Mouse (Mus musculus) olfactory bulb, adult 2 months (tissue): ENCODE data around the gene App. TPM values are rescaled to one million over a fixed set of nuclear protein-coding genes. Genes with fewer than 3 reads are reported as not detected.
A peak's percentile ranks its signal among the peaks of the same experiment; 100 is the strongest.

Source experiments
- H3K27ac ChIP-seq: fragments of 200-500 bp; 2 replicates; pipeline ENCODE4 v1.5.1; 2012; ENCODE audit warnings: low read depth, low read length; ENCODE audit not compliant: insufficient read depth
- H3K4me1 ChIP-seq: fragments of 200-500 bp; 2 replicates; pipeline ENCODE4 v1.6.1; 2012; ENCODE audit warnings: low read length; ENCODE audit not compliant: control insufficient read depth, insufficient read depth
- H3K4me3 ChIP-seq: fragments of 200-500 bp; 2 replicates; pipeline ENCODE4 v1.5.1; 2012; ENCODE audit warnings: mild to moderate bottlenecking, low read depth, low read length, moderate library complexity; ENCODE audit not compliant: insufficient read depth
- CTCF ChIP-seq: fragments of 200-500 bp; IDR thresholded peaks from 2 replicates; pipeline ENCODE4 v1.5.1; 2012; ENCODE audit warnings: low read depth, mild to moderate bottlenecking, low read length, moderate library complexity; ENCODE audit not compliant: insufficient read depth
- POLR2A ChIP-seq: fragments of 200-500 bp; IDR thresholded peaks from 2 replicates; pipeline ENCODE4 v1.6.1; 2012; ENCODE audit warnings: mild to moderate bottlenecking, low read depth, low read length, moderate library complexity; ENCODE audit not compliant: insufficient read depth
- WGBS: fragments of 180-500 bp; shearing (Covaris S2); methylation state at CpG from one replicate; pipeline ENCODE4 v1.1.7; 2018; 5-methylcytosine and 5-hydroxymethylcytosine counted together
- polyA plus RNA-seq: library from polyadenylated mRNA; stranded (reverse); fragments of >200 nt; gene quantifications from 2 replicates; pipeline ENCODE4 v1.2.4, GENCODE M21; 2012; ENCODE audit warnings: low replicate concordance; ENCODE audit not compliant: missing spikeins, insufficient read depth, insufficient read length

The App gene
- polyA plus RNA-seq, 1 experiment: 247 TPM

DNA sequence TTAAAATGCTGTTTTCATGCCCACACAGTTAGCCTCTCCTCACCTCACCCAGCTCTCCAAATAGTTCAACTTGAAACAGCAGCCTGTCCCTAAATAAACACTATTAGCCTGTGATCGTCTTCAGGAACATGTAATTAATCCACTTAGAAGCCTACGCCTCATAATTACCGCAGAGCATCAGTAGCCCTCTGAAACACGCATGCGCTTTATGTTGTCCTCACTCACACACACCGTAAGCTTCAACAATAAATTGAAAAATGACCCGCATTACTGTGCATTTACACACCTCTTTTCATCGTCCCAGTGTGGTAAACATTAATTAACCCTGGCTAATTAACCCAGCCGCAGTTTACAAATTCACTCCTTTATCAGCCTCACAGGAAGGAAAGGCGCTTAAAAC is 184.1 kb downstream of the App start:
- Histone ChIP-seq H3K4me3 (no peak overlapping the region), H3K27ac (peak overlapping the region; percentile 42; the same call in 1 of the 2 replicates), H3K4me1 (peaks cover 15% of the 10 kb centered on the region)
- WGBS: 21% methylated on average over 10 of the region's 10 CpGs
- TF ChIP-seq CTCF (no peak), POLR2A (no peak)

DNA sequence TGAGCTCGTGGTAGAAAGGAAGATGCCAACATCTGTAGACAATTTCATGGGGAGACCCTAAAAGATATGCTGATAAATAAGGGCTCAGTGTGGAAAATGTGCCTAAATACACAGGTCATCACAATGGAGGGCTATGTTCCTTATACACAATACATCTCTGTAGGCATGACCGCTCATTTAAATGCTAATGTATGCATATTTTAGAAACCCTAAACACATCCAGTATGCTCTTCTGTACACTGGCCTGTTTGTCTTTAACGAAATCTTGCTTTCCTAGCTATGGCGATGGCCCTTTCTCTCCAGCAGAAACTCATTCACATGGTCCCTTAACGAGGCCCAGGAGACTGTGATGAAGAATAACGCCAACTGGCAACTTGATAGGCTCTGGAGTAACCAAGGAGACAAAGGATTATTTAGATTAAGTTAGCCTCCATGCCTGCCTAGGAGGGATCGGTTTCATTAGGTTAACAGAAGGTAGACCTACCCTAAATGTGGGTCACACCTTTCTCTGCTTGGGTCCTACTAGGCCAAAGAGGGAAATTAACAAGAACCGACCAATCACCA is 185.8 kb downstream of the App start:
- no peak overlapping the region for H3K27ac ChIP-seq
- peaks cover 15% of the 10 kb centered on the region for H3K4me1 ChIP-seq
- TF ChIP-seq CTCF: no peak
- no peak for TF ChIP-seq POLR2A
- 70% methylated on average over 8 of the region's 8 CpGs for WGBS
- H3K4me3 ChIP-seq: no peak overlapping the region

DNA sequence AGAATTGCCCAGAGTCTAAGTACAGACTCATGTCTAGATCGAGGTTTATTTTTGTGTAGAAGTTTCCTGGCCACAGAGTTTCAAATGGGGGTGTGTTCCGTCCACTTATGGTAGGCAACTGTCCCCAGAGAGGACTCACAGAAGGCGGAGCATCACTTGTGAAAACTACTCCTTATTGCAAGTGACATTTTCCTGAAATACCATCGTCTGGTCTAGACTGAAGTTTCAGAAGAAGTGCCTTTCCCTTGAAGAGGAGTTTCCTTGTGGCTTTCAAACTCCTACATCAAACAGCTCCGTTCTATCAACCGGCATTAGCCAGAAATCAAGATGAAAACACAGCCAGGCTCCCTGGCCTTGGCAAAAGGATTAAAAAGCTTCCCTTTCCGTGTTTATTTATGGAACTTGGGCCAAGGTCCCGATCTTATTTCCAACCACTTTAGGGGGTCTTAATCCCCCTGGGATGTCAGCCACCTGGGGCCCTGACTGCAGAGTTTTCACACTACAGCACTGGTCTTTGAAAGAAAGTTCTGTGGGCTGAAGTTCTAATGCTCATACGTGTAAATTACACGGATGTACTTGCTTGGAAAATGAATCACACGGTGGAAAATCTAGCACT is 187.4 kb downstream of the App start:
- Histone ChIP-seq H3K4me3 (no peak overlapping the region), H3K4me1 (peaks cover 17% of the 10 kb centered on the region), H3K27ac (no peak overlapping the region)
- TF ChIP-seq POLR2A (no peak), CTCF (no peak)
- whole genome bisulfite sequencing: 66% methylated on average over 11 of the region's 11 CpGs

DNA sequence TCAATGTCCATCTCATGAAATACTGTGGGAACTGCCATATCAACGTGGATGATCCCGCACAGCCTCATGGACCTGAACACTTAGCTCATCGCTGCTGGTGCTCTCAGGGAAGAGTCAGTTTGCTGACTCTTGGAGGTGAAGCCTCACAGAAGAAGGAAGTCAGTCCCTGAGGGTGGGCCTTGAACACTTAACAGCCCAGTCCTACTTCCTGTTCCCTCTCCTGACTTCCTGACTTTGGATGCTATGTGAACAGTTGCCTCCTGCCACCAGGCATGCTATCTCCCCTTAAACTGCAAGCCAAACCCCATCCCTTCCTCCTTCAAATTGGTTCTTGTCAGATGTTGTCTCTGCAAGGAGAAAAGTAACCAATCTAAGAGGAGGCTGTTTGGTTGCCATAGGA is 188.2 kb downstream of the App start:
- Histone ChIP-seq H3K27ac (no peak overlapping the region), H3K4me1 (peaks cover 17% of the 10 kb centered on the region), H3K4me3 (no peak overlapping the region)
- TF ChIP-seq POLR2A (no peak), CTCF (no peak)
- 99% methylated on average over 3 of the region's 3 CpGs for WGBS

DNA sequence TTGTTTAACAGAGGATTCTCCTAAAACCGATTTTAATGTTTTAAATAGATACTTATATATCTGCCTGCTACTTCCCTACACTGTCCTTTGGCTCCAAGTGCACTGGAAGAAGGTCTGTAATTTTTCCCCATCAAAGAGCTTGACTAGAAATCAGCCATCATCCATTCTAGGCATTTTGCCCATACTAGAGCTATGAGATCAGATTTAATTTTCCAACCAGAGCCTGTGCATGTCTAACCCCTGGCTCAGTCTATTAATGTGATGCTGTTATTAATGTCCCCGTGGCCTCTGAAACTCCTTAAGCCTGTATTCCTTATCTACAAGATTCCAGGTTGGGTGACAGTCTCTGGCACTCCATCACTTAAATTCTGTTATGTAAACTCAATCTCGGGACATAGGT is 190.1 kb downstream of the App start:
- 74% methylated on average over 3 of the region's 3 CpGs for WGBS
- no peak overlapping the region for H3K4me3 ChIP-seq
- TF ChIP-seq CTCF: no peak
- no peak for TF ChIP-seq POLR2A
- no peak overlapping the region for H3K27ac ChIP-seq
- H3K4me1 ChIP-seq: peaks cover 13% of the 10 kb centered on the region

DNA sequence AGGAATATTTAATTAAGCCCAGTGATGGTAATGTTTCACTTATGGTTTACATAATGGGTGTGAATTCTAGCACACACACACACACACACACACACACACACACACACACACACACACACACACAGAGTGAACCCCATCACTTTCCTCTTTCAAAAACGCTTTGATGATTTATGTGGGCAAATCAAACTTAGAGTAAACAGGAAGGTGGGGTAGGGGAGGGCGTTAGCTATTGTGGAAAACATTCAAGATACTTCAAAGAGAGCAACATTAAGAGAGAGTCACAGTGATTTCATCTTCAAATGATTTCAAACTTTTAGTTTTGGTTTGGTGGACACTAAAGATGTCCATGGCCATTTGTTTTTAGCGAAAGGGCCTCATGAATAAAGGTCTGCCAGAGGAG is 191.0 kb downstream of the App start:
- H3K4me3 ChIP-seq: no peak overlapping the region
- WGBS: 85% methylated on average over 3 of the region's 3 CpGs
- H3K4me1 ChIP-seq: peaks cover 10% of the 10 kb centered on the region
- no peak overlapping the region for H3K27ac ChIP-seq
- TF ChIP-seq POLR2A: no peak
- TF ChIP-seq CTCF: no peak

DNA sequence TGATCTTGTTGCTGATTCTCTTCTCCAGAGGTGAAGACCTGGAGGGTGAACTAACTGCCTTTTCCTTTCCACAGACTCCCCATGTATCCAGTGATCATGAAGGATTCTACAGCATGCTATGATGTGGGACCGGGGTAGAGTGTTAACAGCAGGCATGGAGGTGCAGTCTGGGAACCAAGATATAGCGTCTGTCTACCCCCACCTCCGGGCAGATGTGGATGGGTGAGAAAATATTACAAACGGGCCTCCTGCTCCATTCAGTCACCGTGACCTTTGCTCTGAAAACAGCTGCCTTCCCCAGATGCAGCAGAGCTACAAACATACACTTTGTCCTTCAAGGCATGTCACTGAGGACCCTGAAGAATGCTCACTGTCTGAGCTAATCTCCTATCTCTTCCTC is 195.0 kb downstream of the App start:
- no peak for TF ChIP-seq POLR2A
- TF ChIP-seq CTCF: no peak
- H3K4me3 ChIP-seq: no peak overlapping the region
- H3K27ac ChIP-seq: no peak overlapping the region
- WGBS: 74% methylated on average over 5 of the region's 5 CpGs
- peaks cover 2% of the 10 kb centered on the region; the same call in 1 of the 2 replicates for H3K4me1 ChIP-seq

DNA sequence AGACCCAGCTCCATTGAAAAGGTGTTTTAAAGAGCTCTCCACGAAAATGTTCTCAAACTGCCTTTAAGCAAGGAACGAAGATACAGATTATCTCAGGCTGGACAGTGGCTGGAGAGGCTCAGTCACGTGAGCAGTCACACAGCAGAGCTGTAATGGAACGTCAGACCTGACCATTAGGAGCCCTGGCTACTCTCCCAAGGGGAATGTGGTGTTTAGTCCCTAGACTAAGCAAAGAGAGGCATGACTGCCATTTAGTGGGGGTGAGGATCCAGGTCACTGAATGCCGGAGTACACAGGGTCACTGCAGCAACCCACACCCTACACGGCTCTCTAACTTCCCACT is 199.4 kb downstream of the App start:
- no peak for TF ChIP-seq POLR2A
- TF ChIP-seq CTCF: no peak
- WGBS: 89% methylated on average over 6 of the region's 6 CpGs
- H3K27ac ChIP-seq: no peak overlapping the region
- H3K4me3 ChIP-seq: no peak overlapping the region
- H3K4me1 ChIP-seq: no peaks in the 10 kb centered on the region

DNA sequence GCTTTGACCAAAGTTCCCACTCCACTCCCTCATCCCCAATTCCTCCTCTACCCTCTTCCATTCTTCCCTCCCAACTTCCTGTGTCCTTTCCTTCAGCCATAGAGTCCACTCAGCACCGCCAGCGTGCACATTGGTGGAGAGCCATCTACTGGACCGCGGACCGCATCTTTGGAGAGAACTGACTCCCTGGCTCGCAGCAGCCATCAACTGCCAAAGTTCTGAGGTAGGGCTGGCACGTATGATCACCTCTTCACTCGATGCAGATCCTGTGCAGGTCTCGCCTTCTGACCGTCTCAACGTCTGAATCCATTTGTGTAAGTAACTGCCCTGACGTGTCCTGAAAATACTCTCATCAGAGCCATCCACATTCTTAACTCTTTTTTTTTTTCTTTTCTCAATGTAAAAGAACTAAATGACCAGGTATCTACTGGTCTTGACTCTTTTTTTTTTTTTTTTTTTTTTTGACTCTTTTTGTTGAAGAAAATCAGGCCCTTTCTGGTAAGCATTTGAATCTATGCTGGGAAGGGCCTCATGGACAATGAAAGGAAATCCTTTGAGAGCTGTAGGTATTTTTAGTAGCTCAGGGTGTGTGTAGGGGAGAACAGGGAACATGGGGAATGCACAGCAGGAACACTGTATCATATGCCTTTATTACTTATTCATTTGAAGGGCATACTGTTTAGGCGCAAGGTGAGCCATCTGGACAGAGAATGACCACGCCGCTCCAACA is 200.0 kb downstream of the App start:
- 94% methylated on average over 15 of the region's 15 CpGs for WGBS
- no peak overlapping the region for H3K4me3 ChIP-seq
- no peak for TF ChIP-seq CTCF
- TF ChIP-seq POLR2A: no peak
- no peaks in the 10 kb centered on the region for H3K4me1 ChIP-seq
- H3K27ac ChIP-seq: no peak overlapping the region
